Mouse (Mus musculus): Measurements from ENCODE around the gene Gm10803.

Gm10803 gene

DNA sequence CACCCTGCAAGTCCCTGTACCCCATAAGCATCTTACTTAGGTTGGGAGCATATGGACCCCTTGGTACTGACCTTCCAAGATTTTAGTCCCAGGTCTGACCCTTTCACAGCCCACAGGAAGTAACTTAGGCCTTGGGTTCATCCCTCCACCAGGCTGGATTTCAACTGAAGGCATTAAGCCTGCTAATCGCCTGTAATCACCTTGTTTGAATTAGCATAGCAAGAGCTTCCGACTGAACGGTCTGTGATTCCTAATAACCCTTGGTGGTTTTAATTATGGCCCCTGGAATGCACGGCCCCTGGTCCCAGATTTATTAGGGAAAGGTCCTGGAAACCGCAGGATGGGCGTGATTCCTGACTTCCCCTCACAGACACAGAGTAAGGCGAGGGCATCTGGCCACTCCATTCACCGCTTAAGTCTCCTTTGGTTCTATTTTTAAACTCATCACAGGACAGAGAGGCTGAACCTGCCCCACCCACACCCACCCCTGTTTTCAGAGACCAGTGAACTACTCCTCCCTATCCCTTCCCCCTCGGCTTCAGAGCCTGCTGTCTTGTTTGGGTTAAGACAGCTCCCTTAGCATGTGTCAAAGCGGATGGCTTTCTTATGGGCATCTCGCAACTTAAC, 31.9 kb downstream of the Gm10803 start:
- no peak for DNase-seq (ENCODE audit: low spot score in 2 of 2)

- no peak for DNase-seq (ENCODE audit: low spot score in 2 of 2)
Measured at GRCm38 (mm10) chr2:93593121-93593520, 32.8 kb downstream of the Gm10803 start.

DNA sequence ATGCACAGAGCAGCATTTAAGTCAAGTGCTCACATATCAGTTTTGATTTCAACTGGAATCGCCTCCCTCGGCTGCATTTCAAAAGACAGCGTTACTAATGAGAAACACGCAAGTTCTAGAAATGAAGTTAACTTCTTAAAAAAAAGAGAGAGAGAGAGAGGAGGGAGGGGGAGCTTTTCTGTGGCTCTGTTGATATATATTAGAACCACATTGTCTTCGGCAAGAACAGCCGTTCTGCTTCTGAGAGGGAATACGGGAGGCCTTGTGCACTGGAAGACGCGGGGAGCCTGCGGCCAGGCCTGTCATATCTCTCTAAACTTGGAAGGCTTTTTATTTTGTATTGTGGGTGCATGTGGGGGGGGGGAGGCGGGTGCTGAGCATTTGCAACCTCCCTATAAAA, 36.8 kb downstream of the Gm10803 start:
- DNase-seq (ENCODE audit: low spot score in 2 of 2) = no peak

DNA sequence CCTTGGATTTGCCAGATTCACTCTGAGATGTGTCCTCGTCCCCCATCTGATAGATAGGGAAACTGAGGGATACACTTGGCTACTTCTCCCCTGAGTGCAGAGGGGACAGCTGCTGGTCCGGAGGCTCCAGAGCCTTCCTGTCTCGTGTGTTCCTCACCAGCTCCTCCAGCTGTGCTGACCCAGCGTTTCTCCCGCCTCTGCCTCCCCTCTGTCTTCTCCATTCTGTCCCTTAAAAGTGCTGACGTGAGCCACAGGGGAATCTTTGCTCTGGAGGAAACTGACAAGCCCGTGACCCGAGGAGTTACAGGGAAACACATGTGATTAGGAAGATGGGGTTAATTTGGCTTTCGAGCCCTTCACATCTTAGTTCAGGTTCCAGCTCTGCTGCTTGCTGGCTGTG, 39.4 kb downstream of the Gm10803 start:
- DNase-seq (ENCODE audit: low spot score in 2 of 2) = peak; percentile 6 to 16

DNA sequence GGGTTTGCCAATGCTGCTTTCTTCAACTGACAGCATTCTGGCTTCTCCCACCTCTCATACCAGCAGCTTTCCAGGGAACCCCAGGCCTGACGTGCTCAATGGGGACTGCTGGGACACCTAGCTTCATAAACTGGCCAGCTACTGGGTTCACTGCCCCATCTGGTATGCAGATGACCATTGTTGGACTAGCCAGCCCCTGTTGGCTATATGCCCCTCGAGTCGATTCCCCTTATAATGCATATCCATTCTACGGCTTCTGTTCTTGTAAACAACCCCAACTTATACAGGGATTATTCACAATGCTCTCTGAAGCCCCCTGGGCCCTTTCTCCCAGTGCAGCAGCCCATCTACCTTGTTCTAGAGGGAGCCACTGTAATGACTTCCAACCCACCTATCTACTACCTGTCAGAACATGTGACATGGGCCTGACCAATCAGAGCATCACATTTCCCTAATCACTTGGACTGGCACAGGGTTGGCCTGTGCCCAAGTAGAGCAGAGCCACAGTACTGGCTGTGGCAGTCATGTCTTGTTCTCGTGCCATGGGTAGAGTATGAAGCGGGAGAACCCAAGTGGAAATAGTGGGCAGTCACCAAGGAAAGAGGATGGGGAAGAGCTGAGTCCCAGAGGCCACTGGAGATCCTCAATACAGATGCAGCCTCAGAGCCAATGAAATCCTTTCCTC, 44.4 kb downstream of the Gm10803 start:
- no peak for DNase-seq (ENCODE audit: low spot score in 2 of 2)

DNA sequence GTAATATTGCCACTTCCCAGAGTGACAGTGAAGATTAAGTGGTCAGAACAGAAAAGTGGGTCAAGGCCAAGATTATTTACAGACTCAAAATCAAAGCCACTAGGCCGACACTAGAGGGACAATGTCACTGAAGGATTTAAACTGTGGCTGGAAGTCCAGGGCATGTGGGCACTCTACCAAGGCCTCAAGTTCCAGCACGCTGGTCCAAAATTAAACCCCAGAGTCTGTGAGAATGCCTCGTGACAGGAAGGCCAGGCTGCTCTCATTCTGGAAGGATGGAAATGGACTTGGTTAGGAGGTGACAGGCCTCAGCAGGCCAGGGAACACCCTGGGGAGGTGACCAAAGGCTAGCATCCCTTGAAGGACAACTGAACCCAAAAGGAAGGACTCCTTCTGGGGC, 48.4 kb downstream of the Gm10803 start:
- DNase-seq (ENCODE audit: low spot score in 2 of 2) = no peak

- no peak for DNase-seq (ENCODE audit: low spot score in 2 of 2)
Measured at GRCm38 (mm10) chr2:93613020-93613419, 52.7 kb downstream of the Gm10803 start.
